Mouse (Mus musculus): Measurements from ENCODE around the gene Ctsh. TPM values are rescaled to one million over a fixed set of nuclear protein-coding genes. Genes with fewer than 3 reads are reported as not detected.
"Not testable (repeated sequence)": the region's sequence is repeated elsewhere in the genome, so short reads cannot be mapped to it uniquely, and the experiment has no call there.

Ctsh gene
- total RNA-seq, 2 experiments from 2014 or later, result 142 to 158 TPM

DNA sequence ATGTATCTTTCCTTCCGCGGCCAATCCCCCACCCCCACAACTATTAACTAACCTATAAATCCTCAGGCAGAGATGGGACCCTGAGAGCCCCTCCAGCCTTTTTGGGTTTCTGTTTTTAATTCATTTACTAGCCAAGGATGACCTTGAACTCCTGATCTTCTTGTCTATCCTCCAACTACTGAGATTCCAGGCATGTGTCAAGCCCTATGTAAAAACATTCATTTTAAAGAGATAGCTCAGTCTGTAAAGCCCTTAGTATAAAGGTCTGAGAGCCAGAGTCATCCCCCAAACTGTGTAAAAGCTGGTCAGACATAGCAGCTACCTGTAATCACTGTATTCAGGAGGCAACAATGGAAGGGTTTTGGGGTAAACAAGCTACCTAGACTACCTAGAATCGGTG, 2.0 kb downstream of the Ctsh start:
- no peak for DNase-seq (ENCODE audit: low spot score in 2 of 2)

DNA sequence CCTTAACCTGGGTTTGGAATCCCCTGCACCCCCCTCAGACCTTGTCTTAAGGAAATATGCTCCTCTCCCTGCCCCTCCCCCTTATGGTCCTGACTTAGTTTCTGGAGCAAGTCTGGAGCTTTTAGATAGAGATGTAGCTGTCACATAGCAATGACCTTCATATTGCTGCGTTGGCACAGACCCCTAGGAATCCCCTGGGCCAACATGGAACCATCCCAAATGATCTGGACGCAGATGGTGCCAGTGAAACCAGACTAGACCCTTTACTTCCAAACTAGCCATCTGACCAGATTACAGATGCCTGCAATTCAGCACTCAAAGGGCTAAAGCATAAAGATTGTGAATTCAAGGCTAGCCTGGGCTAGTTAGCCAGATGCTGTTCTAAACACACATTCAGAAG, 2.8 kb downstream of the Ctsh start:
- no peak for DNase-seq (ENCODE audit: low spot score in 2 of 2)

DNA sequence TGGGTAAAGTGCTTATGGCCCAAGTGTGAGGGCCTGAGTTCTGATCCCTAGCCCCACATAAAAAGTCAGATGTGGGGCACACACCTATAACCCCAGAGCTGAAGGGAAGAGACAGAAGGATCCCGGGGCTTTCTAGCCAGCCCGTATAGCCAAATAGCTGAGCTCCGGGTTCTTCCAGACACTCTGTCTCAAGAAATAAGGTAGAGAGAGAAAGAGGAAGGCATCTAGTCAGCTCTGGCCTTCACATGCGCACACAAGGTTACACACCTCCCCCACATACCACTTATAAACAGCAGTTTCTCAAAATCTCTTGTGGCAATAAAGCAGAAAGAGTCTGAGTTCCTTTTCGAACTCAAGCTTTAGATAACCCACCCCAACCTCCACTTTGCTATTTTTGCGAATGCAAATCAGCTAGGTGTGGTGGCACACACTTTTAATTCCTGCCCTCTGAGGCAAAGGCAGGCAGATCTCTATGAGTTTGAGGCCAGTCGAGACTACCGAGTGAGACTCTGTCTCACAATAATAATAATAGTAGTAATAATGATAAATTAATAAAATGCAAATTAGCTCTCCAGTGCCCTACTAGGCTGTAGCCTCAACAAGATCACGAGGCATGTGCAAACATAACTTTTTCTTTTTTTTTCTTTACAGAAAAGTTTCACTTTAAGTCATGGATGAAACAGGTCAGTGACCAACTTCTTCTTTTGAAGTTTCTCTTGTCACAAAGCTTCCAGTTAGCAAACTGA, 6.0 kb downstream of the Ctsh start:
- no peak for DNase-seq (ENCODE audit: low spot score in 2 of 2)

- peak in 1 of 2 experiments; percentile 31 for DNase-seq (ENCODE audit: low spot score in 2 of 2)
Observed at GRCm38 (mm10) chr9:90060574-90060875, 6.6 kb downstream of the Ctsh start.

GRCm38 (mm10) chr9:90060932-90061331, 7.0 kb downstream of the Ctsh start:
- not testable (repeated sequence) for DNase-seq (ENCODE audit: low spot score in 2 of 2)

GRCm38 (mm10) chr9:90067341-90067740, 13.4 kb downstream of the Ctsh start:
- peak in 1 of 2 experiments; percentile 10 for DNase-seq (ENCODE audit: low spot score in 2 of 2)

- no peak for DNase-seq (ENCODE audit: low spot score in 2 of 2)
Observed at GRCm38 (mm10) chr9:90068786-90069185, 14.8 kb downstream of the Ctsh start.

DNA sequence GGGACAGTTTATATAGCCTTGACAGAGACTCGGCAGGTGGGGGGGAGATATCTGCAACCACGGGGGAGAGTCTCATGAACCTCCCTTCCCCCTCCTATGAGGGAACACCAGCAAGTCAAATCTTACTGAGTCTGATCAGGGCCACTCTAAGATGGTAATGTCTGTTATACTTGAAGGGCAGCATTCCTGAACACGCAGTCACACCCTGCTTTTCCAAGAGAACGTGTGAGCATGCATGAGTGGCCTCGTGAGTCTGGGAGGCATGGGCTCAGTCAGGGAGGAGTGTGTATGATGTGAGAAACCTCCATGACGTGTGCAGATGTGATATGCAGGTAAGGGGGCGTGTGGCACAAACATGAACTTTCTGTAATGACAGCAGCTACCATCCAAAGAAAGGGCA, 15.5 kb downstream of the Ctsh start:
- DNase-seq (ENCODE audit: low spot score in 2 of 2), result no peak

DNA sequence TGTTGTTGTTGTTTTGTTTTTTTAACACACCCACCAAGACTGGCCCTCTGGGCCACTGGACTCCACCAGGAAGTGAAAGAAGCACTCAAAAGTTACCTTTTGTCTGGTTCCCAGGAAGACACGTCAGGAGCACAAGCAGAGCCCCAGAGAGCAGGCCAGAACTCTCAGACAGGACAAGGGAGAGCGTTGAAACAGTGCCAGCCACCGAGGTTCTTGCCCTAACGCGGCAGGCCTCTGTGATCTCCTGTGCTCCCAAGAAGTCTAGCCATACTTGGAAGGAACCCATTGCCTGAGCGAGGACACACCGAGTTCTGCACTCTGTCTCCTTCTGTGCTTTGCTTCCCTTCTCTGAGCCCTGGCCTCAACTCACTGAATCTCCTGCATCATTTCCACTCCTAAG, 16.2 kb downstream of the Ctsh start:
- DNase-seq (ENCODE audit: low spot score in 2 of 2), result no peak

- no peak for DNase-seq (ENCODE audit: low spot score in 2 of 2)
Observed at GRCm38 (mm10) chr9:90075336-90075735, 21.4 kb downstream of the Ctsh start.

GRCm38 (mm10) chr9:90076131-90076530, 22.2 kb downstream of the Ctsh start:
- DNase-seq (ENCODE audit: low spot score in 2 of 2), result no peak

DNA sequence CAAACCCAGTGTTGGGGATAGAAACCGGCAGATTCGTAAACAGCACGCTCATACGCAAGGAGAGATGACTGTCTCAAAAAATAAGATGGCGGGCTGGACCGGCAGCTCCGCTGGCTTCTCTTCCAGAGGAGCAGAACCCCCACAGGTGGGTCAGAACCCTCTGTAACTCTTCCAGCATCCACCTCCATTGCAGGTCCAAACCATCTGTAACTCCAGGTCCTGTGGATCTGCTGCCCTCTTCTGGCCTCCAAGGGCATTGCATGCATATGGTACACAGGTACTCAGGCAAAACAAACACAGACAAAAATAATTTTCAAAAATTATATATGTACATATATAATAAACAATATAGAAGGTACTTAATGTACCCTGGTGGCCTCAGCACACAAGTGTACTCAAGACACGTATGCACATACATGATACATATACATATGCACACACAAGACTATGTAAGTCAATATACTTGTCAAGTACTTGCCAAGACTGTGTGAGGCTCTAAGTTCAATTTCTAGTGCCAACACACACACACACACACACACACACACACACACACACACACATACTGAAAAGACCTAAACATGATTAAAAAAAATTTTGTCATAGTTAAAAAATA, 23.0 kb downstream of the Ctsh start:
- peak; percentile 76 to 77 for DNase-seq (ENCODE audit: low spot score in 2 of 2)

GRCm38 (mm10) chr9:90081961-90082360, 28.0 kb downstream of the Ctsh start:
- DNase-seq (ENCODE audit: low spot score in 2 of 2), result not testable (repeated sequence)

GRCm38 (mm10) chr9:90082992-90083391, 29.0 kb downstream of the Ctsh start:
- DNase-seq (ENCODE audit: low spot score in 2 of 2), result no peak

DNA sequence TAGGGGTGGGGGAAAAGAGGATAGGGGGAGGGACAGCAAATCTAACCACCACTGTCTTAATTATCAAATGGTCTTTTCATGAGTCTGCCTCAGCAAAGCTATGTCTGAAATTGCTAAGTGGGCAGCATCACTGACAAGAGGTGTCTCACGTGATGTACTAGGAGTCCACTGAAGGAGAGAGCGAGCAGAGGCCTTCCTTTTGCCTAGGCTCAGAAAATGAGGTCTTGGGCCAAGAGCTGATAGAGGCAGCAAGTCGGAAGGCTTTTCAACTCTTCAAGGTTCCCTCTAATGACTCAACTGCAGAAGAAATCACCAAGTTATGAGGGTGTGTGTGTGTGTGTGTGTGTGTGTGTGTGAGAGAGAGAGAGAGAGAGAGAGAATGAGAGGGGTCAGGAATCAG, 30.2 kb downstream of the Ctsh start:
- peak in 1 of 2 experiments; percentile 0 for DNase-seq (ENCODE audit: low spot score in 2 of 2)

DNA sequence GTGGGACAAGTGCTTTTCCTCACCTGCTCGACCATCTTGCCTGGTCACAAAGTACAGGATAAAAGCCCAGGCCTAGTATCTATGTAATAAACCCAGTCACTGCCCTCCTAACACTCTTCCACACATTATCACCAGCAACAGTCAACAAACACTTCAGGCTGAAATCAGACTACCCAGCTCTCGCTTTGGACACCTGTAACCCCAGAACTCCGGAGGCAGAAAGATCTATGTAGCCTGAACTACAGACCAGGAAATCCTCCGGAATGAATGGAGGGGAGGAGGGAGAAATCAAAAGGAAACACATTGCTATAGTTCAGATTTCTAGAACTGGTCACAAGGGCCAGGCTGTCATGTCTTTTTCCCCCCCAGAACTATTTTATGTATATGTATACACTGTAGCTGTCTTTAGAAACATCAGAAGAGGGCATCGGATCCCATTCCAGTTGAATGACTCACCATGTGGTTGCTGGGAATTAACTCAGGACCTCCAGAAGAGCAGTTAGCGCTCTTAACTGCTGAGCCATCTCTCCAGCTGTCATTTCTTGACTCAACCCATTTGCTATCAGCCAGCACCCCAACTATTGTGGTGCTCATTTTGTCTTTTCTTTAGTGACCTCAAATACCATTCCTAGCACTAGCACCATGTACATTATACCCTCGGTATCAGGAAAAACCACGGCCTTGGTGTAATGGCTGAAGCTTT, 31.0 kb downstream of the Ctsh start:
- DNase-seq (ENCODE audit: low spot score in 2 of 2), result peak in 1 of 2 experiments; percentile 14

DNA sequence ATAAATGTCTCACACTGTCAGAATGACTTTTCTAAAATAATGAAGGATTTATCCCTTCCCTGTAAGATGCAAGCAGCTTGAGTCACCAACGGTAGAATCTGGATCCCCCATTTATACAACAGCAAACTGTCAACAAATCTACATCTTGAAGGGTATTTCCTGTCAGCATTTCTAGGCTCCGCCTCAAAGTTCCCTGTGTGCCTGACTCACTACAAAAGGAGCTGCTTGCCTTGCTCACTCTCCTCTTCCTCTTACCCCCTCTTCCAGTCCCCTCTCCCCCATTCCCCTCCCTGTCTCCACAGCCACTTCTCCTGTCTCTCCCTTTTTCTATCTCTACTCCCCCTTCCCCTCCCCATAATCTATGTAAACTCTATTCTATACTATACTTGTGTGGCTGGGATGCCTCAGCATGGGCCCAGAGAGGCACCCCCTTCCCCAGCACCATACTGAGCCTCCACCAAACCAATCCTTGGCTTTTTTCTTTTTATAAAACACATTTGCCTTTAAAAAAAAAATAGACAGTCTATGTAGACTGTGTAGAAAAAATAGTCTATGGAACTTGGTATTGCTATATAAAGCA, 34.0 kb downstream of the Ctsh start:
- DNase-seq (ENCODE audit: low spot score in 2 of 2), result peak in 1 of 2 experiments; percentile 10

DNA sequence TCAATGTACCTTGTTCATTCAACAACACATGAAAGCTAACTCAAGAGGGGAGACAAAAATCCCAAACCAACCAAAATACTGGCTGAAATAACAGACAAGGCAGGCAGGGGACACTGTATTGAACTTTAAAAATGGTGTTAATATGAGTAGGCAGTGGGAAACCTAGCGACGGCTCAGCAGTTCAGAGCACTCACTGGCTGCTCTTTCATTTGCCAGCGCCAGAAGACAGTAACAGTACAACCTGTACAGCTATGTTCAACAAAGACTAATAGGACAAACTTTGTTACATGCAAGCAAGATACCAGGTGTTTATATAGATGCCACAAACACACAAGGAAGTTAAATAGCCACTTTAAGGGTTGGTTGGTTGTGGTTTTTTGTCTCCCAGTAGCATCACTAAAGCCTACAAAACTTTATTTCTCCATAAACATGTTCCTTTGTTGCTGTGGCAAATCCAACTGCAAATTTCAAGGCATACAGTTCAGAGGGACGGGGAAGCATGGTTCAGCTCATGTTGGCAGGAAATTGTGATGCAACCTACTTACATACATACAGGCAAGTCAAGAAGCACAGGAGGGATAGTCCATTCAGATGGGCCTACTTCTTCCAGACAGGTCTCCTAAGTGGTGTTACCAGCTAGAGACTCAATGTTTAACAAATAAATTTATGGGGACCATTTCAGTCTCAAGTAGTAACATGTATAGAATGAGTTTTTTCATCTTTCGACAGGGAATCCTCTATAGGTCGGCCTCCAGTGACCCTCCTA, 35.6 kb downstream of the Ctsh start:
- DNase-seq (ENCODE audit: low spot score in 2 of 2), result peak in 1 of 2 experiments; percentile 5

DNA sequence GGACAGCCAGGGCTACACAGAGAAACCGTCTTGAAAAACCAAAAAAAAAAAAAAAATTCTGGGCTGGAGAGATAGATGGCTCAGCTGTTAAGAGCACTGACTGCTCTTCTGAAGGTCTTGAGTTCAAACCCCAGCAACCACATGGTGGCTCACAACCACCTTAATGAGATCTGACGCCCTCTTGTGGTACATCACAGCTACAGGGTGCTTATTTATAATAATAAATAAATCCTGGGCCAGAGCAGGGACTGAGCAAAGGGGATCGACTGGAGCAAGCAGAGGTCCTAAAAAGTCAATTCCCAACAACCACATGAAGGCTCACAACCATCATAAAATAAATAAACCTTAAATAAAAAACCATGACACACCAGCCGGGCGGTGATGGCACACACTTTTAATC, 45.0 kb downstream of the Ctsh start:
- no peak for DNase-seq (ENCODE audit: low spot score in 2 of 2)

- DNase-seq (ENCODE audit: low spot score in 2 of 2), result no peak
Observed at GRCm38 (mm10) chr9:90100760-90101159, 46.8 kb downstream of the Ctsh start.

- no peak for DNase-seq (ENCODE audit: low spot score in 2 of 2)
Observed at GRCm38 (mm10) chr9:90105462-90105861, 51.5 kb downstream of the Ctsh start.

Measured in adrenal gland, adult 18-20 months (tissue).